Mouse (Mus musculus) MEL (cell line): ENCODE data around the gene Sh3d19.

Experiments
- CTCF ChIP-seq, 3 experiments: IDR thresholded peaks in 2 of 3; conservative IDR thresholded peaks in 1 of 3; 2 replicates each; pipeline ENCODE4 v1.5.1; 2011 to 2012; ENCODE audit warnings: low read length in 3 of 3, low read depth in 2 of 3, mild to moderate bottlenecking in 2 of 3, improper control_type of control experiment in 1 of 3, inconsistent platforms in 1 of 3, mixed read lengths in 1 of 3, moderate library complexity in 1 of 3; ENCODE audit not compliant: control insufficient read depth in 1 of 3, insufficient read depth in 1 of 3, poor library complexity in 1 of 3, severe bottlenecking in 1 of 3
- EP300 ChIP-seq, 2 experiments: IDR thresholded peaks; 2 replicates each; pipeline ENCODE4 v1.6.1; 2011; ENCODE audit warnings: improper control_type of control experiment in 2 of 2, low read length in 2 of 2, low read depth in 1 of 2, mild to moderate bottlenecking in 1 of 2
- TAL1 ChIP-seq: IDR thresholded peaks from 2 replicates; pipeline ENCODE4 v1.6.1; 2012; ENCODE audit warnings: mild to moderate bottlenecking, inconsistent platforms, low read length, moderate library complexity, mixed read lengths
- USF1 ChIP-seq: IDR thresholded peaks from 2 replicates; pipeline ENCODE4 v1.6.1; 2014; ENCODE audit warnings: low read depth, mild to moderate bottlenecking, inconsistent platforms, low read length, improper control_type of control experiment, moderate library complexity

GRCm38 (mm10) chr3:86001271-86001670 is 30.4 kb downstream of the Sh3d19 start:
- TF ChIP-seq EP300 (IDR thresholded peaks at IDR 0.05; ENCODE audit: low read depth in 1 of 2, low read length in 2 of 2) (no peak), TAL1 (no peak), CTCF (IDR thresholded peaks at IDR 0.05 in 2 of 3, conservative IDR thresholded peaks at IDR 0.05 in 1 of 3; ENCODE audit: control insufficient read depth in 1 of 3, insufficient read depth in 1 of 3, low read depth in 2 of 3, low read length in 3 of 3, poor library complexity in 1 of 3, severe bottlenecking in 1 of 3) (no peak), USF1 (no peak)
